Mouse (Mus musculus) embryonic facial prominence, embryonic 14.5 days (tissue): ENCODE results near the gene Twf2. TPM values are rescaled to one million over a fixed set of nuclear protein-coding genes. Genes with fewer than 3 reads are reported as not detected.
A peak's percentile ranks its signal among the peaks of the same experiment; 100 is the strongest.

Experiments
- ATAC-seq: fragments of 200-750 bp; cut with Nextera tagmentation; 2 replicates; pipeline ENCODE4 v1.8.0; 2017; ENCODE audit warnings: low read depth, moderate number of reproducible peaks, moderate TSS enrichment
- DNase-seq: peaks from one replicate; pipeline ENCODE4 v3.0.0-alpha.2; 2015; ENCODE audit warnings: low spot score
- H3K27ac ChIP-seq: fragments of 300-500 bp; sonication (generic); replicated peaks from 2 replicates; pipeline ENCODE4 v1.5.1; 2014; ENCODE audit warnings: low read depth, mild to moderate bottlenecking, low read length, moderate library complexity
- H3K27me3 ChIP-seq: fragments of 300-500 bp; sonication (generic); replicated peaks from 2 replicates; pipeline ENCODE4 v1.6.1; 2014; ENCODE audit warnings: low read length; ENCODE audit not compliant: control insufficient read depth, insufficient read depth
- H3K36me3 ChIP-seq: fragments of 300-500 bp; sonication (generic); 2 replicates; pipeline ENCODE4 v1.6.1; 2014; ENCODE audit warnings: low read length, mixed read lengths; ENCODE audit not compliant: control insufficient read depth, insufficient read depth
- H3K4me1 ChIP-seq: fragments of 300-500 bp; sonication (generic); 2 replicates; pipeline ENCODE4 v1.6.1; 2014; ENCODE audit warnings: antibody characterized with exemption, low read length; ENCODE audit not compliant: control insufficient read depth, insufficient read depth
- H3K4me2 ChIP-seq: fragments of 300-500 bp; sonication (generic); 2 replicates; pipeline ENCODE4 v1.6.1; 2014; ENCODE audit warnings: low read depth, mild to moderate bottlenecking, low read length, moderate library complexity, mixed read lengths
- H3K4me3 ChIP-seq: fragments of 300-500 bp; sonication (generic); 2 replicates; pipeline ENCODE4 v1.5.1; 2014; ENCODE audit warnings: low read depth, mild to moderate bottlenecking, low read length
- H3K9ac ChIP-seq: fragments of 300-500 bp; sonication (generic); 2 replicates; pipeline ENCODE4 v1.6.1; 2014; ENCODE audit warnings: low read depth, mild to moderate bottlenecking, low read length, moderate library complexity, mixed read lengths
- H3K9me3 ChIP-seq: fragments of 300-500 bp; sonication (generic); 2 replicates; pipeline ENCODE4 v1.6.1; 2016; ENCODE audit warnings: low read length; ENCODE audit not compliant: control insufficient read depth
- WGBS: fragments of 180-500 bp; shearing (Covaris S2); extraction: QIAGEN DNeasy Blood & Tissue Kit; methylation state at CpG from one replicate; pipeline ENCODE4 v1.1.7; 2014; 5-methylcytosine and 5-hydroxymethylcytosine counted together
- polyA plus RNA-seq: library from polyadenylated mRNA; unstranded; fragments of >200 nt; fragmentation: Nextera tagmentation; extraction: Ambion mirVana; gene quantifications from 2 replicates; pipeline ENCODE4 v1.2.1, GENCODE M21; 2014

Gene Twf2
- polyA plus RNA-seq, 1 experiment from 2014 or later: 65.1 TPM

DNA sequence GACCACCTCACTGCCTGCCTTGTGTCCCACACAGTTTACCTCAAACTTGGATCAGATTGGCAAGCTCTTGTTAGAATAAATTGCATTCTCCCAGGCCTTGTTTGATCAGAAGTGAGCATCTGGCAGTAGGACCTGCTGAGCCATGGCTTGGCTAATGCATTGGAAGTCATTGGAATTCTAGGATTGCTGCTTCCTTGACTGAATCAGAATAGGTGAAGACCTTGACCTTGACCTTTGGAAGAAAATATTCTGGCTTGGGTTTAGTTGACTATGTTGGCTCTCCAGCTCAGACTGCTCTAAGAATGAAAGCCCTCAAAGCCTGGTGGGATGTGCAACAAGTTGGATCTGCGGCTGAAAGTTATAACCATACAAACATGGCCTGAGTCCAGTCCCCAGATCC lies 11.6 kb upstream of the Twf2 start:
- 100% methylated on average over 1 of the region's 1 CpGs for WGBS
- no peaks in the 10 kb centered on the region for H3K9me3 ChIP-seq
- H3K4me3 ChIP-seq: no peak overlapping the region
- DNase-seq: no peak
- no peak overlapping the region for H3K27ac ChIP-seq
- no peak overlapping the region for H3K4me2 ChIP-seq
- H3K4me1 ChIP-seq: no peaks in the 10 kb centered on the region
- no peaks in the 10 kb centered on the region for H3K27me3 ChIP-seq
- no peak for ATAC-seq
- peaks cover 83% of the 10 kb centered on the region for H3K36me3 ChIP-seq
- H3K9ac ChIP-seq: no peak overlapping the region

- Histone ChIP-seq H3K4me2 (no peak overlapping the region), H3K9me3 (no peaks in the 10 kb centered on the region), H3K9ac (no peak overlapping the region), H3K36me3 (peaks cover 83% of the 10 kb centered on the region), H3K27me3 (no peaks in the 10 kb centered on the region), H3K4me3 (no peak overlapping the region), H3K27ac (no peak overlapping the region), H3K4me1 (no peaks in the 10 kb centered on the region)
- no peak for DNase-seq
- ATAC-seq: no peak
- 91% methylated on average over 8 of the region's 8 CpGs for WGBS
Observed at GRCm38 (mm10) chr9:106192024-106192423, 10.9 kb upstream of the Twf2 start.

DNA sequence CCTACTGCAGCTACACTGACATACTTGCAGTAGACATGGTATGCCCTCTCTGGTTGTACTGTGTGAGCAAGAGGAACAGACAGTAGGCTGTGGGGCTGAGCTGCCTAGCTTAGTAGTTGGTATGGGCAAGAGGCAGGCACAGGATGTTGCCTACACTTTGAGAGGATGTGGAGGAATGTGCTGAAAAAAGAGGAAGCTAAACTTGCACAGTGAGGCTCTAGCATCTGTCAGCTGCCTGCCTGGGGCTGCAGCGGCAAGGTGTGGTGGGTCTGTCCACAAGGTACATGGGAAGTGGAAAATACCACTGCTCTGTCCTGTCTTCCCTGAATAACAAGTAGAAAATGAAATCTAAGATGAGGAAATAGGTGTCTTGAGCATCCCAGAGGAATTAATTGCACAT lies 9.9 kb upstream of the Twf2 start:
- Histone ChIP-seq H3K4me3 (no peak overlapping the region), H3K9me3 (no peaks in the 10 kb centered on the region), H3K4me2 (no peak overlapping the region), H3K4me1 (peaks cover 4% of the 10 kb centered on the region; the same call in 1 of the 2 replicates), H3K36me3 (peaks cover 74% of the 10 kb centered on the region), H3K27ac (no peak overlapping the region), H3K27me3 (no peaks in the 10 kb centered on the region), H3K9ac (no peak overlapping the region)
- ATAC-seq (no peak), DNase-seq (no peak)
- 82% methylated on average over 1 of the region's 1 CpGs for WGBS

DNA sequence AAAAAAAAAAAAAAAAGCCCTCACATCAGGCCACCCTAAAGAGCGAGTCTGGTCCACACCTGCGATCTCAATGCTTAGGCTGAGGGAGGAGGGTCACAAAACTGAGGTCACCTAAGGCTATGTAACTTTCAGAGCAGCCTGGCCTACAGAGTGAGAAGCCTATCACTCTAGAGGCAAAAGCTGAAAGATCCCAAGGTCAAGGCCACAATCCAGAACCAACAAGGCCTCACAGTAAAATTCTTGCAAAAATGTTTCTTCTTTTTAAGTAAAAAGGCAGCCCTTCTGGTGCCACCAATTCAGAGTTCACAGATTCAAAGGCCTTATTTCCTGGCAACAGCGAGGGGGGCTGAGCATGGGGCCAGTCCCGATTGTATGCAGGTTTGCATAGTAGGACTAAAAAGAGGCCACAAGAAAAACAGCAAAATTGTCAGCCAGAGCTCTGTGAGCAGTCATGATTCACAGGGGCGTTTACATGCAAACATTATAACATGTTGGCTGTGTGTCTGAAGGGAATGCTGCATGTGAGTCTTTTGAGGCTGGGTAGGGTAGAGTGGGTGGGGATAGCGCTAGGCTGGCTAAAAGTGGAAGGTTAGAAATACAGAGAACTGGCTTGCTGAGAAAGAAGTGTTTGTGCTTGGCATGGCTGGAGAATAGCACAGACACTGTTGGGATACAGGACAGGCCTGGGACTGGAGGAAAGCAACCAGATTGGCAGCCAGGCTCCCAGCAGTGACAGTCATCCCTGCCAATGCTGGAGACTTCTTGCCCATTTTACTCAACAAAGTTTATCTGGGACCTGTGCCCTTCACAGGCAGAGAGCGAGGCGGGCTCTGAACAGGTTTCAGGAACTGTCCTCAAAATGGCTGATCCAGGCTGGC lies 8.7 kb upstream of the Twf2 start:
- Histone ChIP-seq H3K4me2 (no peak overlapping the region), H3K9me3 (no peaks in the 10 kb centered on the region), H3K4me3 (no peak overlapping the region), H3K4me1 (peaks cover 10% of the 10 kb centered on the region; the same call in 1 of the 2 replicates), H3K36me3 (peaks cover 62% of the 10 kb centered on the region), H3K27me3 (no peaks in the 10 kb centered on the region), H3K27ac (no peak overlapping the region), H3K9ac (no peak overlapping the region)
- DNase-seq: no peak
- ATAC-seq: no peak
- WGBS: 84% methylated on average over 8 of the region's 8 CpGs

GRCm38 (mm10) chr9:106195693-106196092 lies 7.2 kb upstream of the Twf2 start:
- no peak overlapping the region for H3K4me3 ChIP-seq
- H3K9me3 ChIP-seq: no peaks in the 10 kb centered on the region
- no peak overlapping the region for H3K27ac ChIP-seq
- no peak overlapping the region for H3K9ac ChIP-seq
- H3K4me2 ChIP-seq: no peak overlapping the region
- peaks cover 10% of the 10 kb centered on the region; the same call in 1 of the 2 replicates for H3K4me1 ChIP-seq
- H3K27me3 ChIP-seq: no peaks in the 10 kb centered on the region
- peaks cover 47% of the 10 kb centered on the region for H3K36me3 ChIP-seq
- no peak for ATAC-seq
- 83% methylated on average over 8 of the region's 8 CpGs for WGBS
- DNase-seq: no peak

- Histone ChIP-seq H3K4me2 (no peak overlapping the region), H3K36me3 (peaks cover 32% of the 10 kb centered on the region), H3K27ac (no peak overlapping the region), H3K27me3 (no peaks in the 10 kb centered on the region), H3K4me1 (peaks cover 11% of the 10 kb centered on the region), H3K9me3 (no peaks in the 10 kb centered on the region), H3K4me3 (no peak overlapping the region), H3K9ac (no peak overlapping the region)
- no peak for ATAC-seq
- DNase-seq: no peak
- WGBS: 83% methylated on average over 3 of the region's 3 CpGs
Observed at GRCm38 (mm10) chr9:106197081-106197713, 5.7 kb upstream of the Twf2 start.

DNA sequence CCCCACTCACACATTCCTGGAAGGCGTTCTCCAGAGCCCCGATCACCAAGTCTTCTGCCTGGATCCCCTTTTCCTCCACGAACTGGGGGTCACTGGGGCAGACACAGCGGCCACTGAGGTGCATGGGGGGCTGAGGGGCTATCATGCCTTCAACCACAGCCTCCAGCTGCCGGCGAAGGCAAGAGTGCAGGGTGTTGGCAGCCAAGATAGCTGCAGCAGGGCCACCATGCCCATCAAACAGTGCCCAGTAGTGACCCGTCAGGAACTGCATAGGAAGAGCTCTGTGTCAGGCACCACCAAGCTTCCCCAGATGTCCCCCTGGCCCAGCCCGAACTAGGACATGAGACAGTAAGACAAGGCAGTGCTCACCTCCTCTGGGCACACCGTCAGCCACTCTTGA lies 5.2 kb upstream of the Twf2 start:
- ATAC-seq (no peak), DNase-seq (no peak)
- 89% methylated on average over 9 of the region's 9 CpGs for WGBS
- no peak overlapping the region for H3K27ac ChIP-seq
- peaks cover 14% of the 10 kb centered on the region for H3K4me1 ChIP-seq
- no peak overlapping the region; the same call in 1 of the 2 replicates for H3K4me3 ChIP-seq
- no peaks in the 10 kb centered on the region for H3K9me3 ChIP-seq
- peak overlapping the region; percentile 73; the same call in 1 of the 2 replicates for H3K4me2 ChIP-seq
- no peaks in the 10 kb centered on the region for H3K27me3 ChIP-seq
- H3K9ac ChIP-seq: no peak overlapping the region
- H3K36me3 ChIP-seq: peaks cover 27% of the 10 kb centered on the region

DNA sequence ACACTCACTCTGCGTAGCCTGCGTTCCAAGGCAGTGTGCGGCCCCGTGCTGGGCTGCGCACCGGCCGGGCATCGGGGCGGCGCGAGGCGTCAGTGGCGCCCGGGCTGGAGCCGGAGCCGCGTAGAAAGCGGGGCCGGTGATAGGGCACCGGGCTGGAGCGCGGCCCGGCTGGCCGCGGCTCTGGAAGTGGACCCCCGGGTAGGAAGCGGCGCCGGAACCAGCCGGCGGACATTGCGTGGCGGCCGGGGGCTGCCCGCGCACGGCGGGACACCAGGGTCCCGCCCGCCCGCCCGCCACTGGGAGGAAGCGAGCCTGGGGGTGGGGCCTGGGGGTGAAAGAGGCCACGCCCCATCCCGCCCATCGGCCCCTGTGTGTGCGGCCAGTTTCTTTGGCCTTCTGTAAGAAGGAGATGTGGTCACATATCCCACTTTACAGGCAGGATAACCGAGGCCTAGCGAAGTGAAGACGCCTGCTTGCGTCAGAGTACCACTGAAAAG lies 3.9 kb upstream of the Twf2 start:
- Histone ChIP-seq H3K27me3 (no peaks in the 10 kb centered on the region), H3K9me3 (no peaks in the 10 kb centered on the region), H3K4me3 (peak overlapping the region; percentile 66), H3K36me3 (peaks cover 21% of the 10 kb centered on the region), H3K4me1 (peaks cover 20% of the 10 kb centered on the region), H3K4me2 (peak overlapping the region; percentile 73), H3K27ac (peak overlapping the region; percentile 44; the same call in 1 of the 2 replicates), H3K9ac (peak overlapping the region; percentile 82)
- ATAC-seq (peak; percentile 51), DNase-seq (peak; percentile 81)
- WGBS: 0% methylated on average over 27 of the region's 51 CpGs
